Mouse (Mus musculus) liver (tissue): ENCODE measurements at regions not wholly inside any gene's neighbourhood (a gene's known extent, or its start where the extent isn't known, plus 50 kb on each side); places are given as distances from the start of the nearest gene placed in this dataset.

Source experiments
- DNase-seq: peaks from one replicate; pipeline ENCODE4 v3.0.0-alpha.2; 2020; ENCODE audit warnings: mixed read lengths

DNA sequence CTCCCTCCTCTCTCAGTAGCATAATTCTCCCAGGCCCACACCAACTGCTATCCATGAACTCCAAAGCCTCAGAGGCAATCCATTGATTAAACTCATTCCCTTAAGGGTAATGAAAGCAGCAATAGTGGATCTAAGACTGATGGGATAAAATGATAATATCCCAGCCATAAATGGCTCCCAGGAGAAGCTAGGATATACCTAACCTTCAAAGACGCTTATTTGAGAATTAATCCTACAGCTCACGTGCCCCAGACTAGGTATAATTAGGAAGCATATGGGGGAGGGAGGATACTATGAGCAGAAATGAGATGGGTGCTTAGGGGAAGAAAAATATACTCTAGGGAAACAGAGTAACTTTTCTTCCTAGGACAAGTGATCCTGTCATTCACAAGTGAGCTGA lies 52.8 kb upstream of the Rnf32 start:
- no peak for DNase-seq

- no peak for DNase-seq
Measured at GRCm38 (mm10) chr5:29142502-29142901, 53.3 kb upstream of the Rnf32 start.

DNA sequence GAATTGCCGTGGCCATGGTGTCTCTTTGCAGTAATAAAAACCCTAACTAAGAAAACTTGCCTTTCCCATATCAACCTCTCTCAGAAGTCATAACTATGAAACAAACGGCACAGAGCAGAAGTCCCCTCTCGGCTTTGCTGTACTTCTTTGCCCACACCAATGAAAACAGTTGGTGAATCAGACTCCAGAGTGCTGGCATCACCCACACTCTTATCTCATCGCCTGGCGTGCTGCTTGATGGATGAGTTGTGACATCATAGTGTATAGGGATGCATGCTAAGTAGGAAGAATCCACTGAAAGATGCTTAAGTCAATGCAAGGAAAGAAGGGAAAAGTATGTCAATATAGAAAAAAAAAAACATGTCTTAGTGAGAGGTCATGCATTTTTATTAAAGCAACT lies 58.3 kb upstream of the Rnf32 start:
- no peak for DNase-seq

- DNase-seq: no peak
Measured at GRCm38 (mm10) chr5:29132261-29132660, 63.5 kb upstream of the Rnf32 start.

DNA sequence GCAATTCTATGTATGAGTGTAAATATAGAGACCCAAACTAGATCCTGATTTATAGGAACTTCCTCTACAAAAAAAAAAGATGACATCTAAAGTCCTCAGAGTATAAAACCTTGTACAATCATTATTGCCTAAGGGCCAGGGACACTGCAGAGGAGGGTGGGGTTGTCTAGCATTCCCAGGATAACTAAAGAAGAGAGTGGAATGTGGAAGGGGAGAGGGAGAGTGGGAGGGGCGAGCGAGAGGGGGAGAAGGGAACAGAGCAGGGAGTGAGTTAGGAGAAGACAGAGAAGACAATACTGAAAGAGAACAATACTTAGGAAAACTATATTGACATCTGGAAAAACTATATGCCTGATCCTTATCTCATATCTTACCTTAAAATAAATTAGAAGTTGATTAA lies 64.0 kb upstream of the Rnf32 start:
- DNase-seq: no peak

- DNase-seq: no peak
Measured at GRCm38 (mm10) chr5:29129724-29130123, 66.1 kb upstream of the Rnf32 start.

GRCm38 (mm10) chr5:29116942-29117341 lies 78.8 kb upstream of the Rnf32 start:
- DNase-seq: no peak

DNA sequence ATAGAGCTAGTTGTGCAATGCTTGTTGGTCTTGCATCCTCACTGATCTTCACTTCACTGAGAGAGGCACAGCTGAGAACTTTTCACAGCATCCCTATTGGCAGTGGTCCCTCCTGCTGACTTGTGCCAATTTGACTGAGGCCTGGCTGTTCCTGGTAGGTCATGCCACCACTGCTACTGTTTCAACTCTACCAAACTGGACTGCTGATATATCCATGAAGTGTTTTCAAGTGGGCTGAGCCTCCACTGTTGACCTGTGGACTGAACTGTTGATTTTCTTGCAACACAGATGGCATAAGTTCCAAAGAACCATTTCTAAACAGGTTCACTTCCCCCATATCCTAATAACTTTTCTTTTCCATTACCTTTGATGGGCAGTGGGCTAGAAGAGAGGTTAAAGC lies 83.3 kb upstream of the Rnf32 start:
- no peak for DNase-seq

DNA sequence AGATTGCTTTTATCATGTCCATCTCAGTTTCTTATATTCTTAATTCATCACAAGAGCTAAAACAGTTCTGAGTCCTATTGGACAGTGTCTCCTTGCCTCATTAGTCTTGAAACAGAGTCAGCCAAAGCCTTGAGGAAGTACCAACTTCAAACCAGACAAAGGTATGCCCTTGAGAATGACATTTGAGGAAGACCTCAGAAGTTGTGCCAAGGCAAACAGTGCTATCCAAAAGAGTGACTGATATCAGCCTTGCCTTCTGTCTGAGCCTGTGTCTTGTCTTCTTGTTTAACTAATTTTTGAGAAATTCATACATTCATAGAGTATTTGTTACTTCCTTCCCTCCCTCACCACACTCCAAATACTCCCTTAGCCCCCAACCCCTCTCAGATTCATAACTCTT lies 88.5 kb upstream of the Rnf32 start:
- DNase-seq: no peak

DNA sequence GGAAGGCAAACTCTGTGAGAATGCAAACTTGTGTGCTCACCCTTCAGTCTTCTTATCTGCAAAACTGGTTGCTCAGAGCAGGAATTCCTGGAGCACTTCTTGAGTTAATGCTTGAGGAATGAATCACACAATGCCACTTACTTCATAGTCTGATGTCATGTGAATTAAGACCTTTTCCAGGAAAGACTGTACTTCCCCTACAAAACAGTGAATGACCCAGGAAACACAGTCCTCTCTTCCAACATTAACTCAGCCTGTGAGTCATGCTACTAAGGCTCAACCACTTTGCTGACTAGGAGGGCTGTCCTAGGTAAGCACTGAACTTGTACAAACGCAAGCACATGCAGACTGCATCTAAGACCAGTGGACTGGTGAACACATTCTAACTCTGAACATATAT lies 112.5 kb upstream of the Rnf32 start:
- DNase-seq: no peak

DNA sequence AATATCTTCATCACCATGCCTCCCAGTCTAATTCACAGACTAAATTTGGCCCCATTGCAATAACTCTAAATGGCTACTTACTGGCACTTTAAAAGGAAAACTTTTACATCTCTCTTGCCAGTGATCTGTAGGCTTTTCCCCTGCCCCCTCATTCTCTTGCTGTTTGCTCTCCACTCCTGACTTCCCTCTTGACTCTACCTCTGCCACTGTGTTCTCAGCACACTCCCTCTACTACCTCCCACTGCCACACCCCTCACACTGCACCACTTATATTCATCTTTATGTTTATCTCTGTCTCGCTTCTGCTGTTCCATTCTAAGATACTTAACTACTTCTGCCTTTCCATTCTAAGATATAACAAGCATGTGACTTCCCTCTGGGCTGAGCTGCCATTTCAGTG lies 141.4 kb upstream of the Rnf32 start:
- no peak for DNase-seq

- DNase-seq: peak; percentile 9
Measured at GRCm38 (mm10) chr5:29036636-29037035, 159.2 kb upstream of the Rnf32 start.

GRCm38 (mm10) chr5:29033462-29033997 lies 162.3 kb upstream of the Rnf32 start:
- no peak for DNase-seq

GRCm38 (mm10) chr5:29030525-29030924 lies 165.3 kb upstream of the Rnf32 start:
- DNase-seq: no peak

GRCm38 (mm10) chr5:29029957-29030356 lies 165.8 kb upstream of the Rnf32 start:
- no peak for DNase-seq

GRCm38 (mm10) chr5:29025045-29025444 lies 170.7 kb upstream of the Rnf32 start:
- DNase-seq: no peak

DNA sequence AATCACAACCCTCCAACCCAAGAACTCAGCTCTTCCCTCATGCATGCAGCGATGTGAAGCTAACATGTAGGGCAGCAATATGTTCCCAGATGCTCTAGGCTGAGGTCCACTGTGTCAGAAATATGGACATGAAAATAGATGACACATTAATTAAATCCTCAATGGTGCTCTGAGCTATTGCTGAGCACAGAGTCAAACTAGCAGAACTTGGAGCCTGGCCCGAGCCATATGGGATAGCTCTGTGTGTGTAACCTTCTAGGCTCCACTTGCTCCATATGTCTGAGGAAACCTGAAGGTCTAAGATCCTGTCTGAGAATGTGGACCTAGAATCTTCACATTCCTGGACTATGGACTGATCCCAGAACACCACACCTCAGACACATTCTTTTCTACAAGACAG lies 203.0 kb upstream of the Rnf32 start:
- no peak for DNase-seq

DNA sequence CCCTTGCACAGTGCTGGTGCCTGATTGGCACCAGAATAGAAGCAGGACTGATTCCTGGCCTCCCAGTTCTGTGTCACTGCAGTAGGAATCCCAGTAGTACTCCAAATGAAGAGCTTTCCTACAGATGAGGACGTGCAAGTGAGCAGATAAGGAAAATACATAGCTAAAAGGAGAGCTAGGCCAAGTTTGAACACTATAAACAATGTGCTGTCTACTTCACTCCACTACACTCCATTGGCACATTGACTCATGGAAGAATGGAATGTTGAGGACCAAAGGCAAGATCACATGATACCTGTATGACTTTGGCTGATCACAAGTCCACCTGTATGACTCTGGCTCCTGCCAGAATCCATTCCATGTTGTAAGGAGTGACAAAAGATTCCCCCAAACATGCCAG lies 215.9 kb upstream of the Rnf32 start:
- no peak for DNase-seq

- no peak for DNase-seq
Measured at GRCm38 (mm10) chr5:28970404-28970803, 225.4 kb upstream of the Rnf32 start.

- peak; percentile 7 for DNase-seq
Measured at GRCm38 (mm10) chr5:28955036-28955435, 240.8 kb upstream of the Rnf32 start.

DNA sequence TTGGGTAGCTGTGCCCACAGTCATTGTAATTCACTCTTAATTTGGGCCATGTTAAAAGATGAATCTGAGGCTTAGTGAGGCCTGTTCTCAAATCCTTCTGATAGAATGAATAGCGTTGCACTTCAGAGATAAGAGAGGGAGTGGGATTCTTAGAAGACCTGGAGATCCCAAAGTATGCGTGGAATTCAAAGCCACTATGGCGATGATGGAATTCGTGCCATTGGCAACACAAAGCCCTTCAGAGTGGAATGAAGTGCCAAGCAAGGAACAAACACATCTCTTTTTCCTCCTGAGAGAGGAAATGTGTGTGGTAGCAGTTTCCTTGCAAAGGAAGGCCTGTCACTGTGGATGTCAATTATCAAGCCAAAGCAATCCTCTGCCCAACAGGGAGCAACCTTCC lies 248.3 kb upstream of the Rnf32 start:
- no peak for DNase-seq

DNA sequence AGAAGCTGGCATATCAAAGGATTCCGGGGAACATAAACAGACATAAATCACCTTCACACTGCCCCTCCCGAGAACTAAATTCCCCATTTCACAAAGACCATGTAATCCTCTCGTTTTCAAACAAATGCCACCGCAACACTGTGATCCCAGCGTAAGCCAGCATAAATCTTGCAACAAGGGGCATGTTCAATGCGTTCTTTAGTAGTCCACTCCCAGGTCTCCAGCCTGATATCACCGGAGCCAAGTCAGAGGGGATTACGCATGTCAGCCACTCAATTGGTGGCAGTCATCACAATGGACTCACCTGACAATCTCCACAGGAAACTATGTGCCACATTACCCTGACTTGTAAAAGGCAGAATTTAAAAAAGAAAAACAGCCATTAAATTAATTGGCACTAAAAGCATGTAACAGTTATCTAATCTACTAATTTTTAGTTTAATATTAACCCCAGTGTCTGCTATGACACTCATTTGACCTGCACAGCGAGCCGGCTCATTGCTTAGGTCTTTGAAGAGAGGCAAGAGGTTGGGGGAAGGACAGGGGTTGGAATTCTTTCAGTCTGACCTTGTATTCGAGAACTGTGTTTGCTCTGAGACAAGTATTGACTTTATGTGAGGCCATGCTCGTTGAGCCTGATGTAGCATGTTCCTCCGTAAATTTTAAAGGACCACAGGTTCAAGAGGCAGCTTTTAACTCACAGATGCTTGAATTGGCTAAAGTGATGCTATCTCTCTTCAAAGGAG lies 252.0 kb upstream of the Rnf32 start:
- no peak for DNase-seq

DNA sequence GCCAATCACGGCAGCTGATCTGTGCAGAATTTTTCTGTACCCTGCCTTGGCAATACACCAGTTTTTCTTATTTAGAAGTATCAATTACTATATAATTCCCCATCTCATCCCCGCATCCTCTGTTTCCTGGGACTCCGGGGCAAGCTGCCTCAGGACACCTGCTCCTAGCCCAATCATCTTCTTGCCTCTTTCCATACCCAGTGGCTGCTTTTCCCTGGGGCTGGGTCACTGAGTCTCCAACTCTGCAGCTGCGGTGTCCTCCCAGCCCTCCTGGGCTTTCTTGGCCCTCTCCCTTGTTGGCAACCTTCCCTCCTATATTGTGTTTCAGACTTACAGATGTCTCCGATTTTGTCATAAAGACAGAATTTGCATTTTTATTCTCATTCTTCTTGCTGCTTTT lies 254.8 kb upstream of the Rnf32 start:
- no peak for DNase-seq

GRCm38 (mm10) chr5:28919296-28920063 lies 276.3 kb upstream of the Rnf32 start:
- DNase-seq: no peak
